Mouse (Mus musculus): ENCODE data around the gene Ndufc2. TPM values are rescaled to one million over a fixed set of nuclear protein-coding genes. Genes with fewer than 3 reads are reported as not detected.
"Not testable (repeated sequence)": the region's sequence is repeated elsewhere in the genome, so short reads cannot be mapped to it uniquely, and the experiment has no call there.

Ndufc2 gene
- polyA plus RNA-seq, 1 experiment from 2014 or later: 345 TPM

- Histone ChIP-seq H3K36me3 (ENCODE audit: insufficient read depth) (no peaks in the 10 kb centered on the region), H3K4me1 (ENCODE audit: insufficient read depth) (peaks cover 8% of the 10 kb centered on the region; the same call in 1 of the 2 replicates), H3K27ac (ENCODE audit: low read depth) (no peak overlapping the region), H3K9ac (no peak overlapping the region), H3K27me3 (ENCODE audit: insufficient read depth, low read length) (no peaks in the 10 kb centered on the region), H3K9me3 (ENCODE audit: low read depth, low read length) (no peaks in the 10 kb centered on the region), H3K4me3 (ENCODE audit: low read depth, low read length) (no peak overlapping the region), H3K4me2 (no peak overlapping the region)
- no peak for TF ChIP-seq CTCF (IDR thresholded peaks at IDR 0.05; ENCODE audit: low read depth)
- 82% methylated on average over 6 of the region's 6 CpGs for WGBS
- ATAC-seq (ENCODE audit: insufficient read depth) (no peak), DNase-seq (no peak)
Observed at GRCm38 (mm10) chr7:97427296-97427695, 27.5 kb downstream of the Ndufc2 start.

- Histone ChIP-seq H3K27ac (ENCODE audit: low read depth) (no peak overlapping the region), H3K36me3 (ENCODE audit: insufficient read depth) (no peaks in the 10 kb centered on the region), H3K9ac (no peak overlapping the region), H3K4me2 (no peak overlapping the region), H3K4me3 (ENCODE audit: low read depth, low read length) (no peak overlapping the region), H3K4me1 (ENCODE audit: insufficient read depth) (peaks cover 8% of the 10 kb centered on the region; the same call in 1 of the 2 replicates), H3K27me3 (ENCODE audit: insufficient read depth, low read length) (no peaks in the 10 kb centered on the region), H3K9me3 (ENCODE audit: low read depth, low read length) (no peaks in the 10 kb centered on the region)
- ATAC-seq (ENCODE audit: insufficient read depth): no peak
- no peak for TF ChIP-seq CTCF (IDR thresholded peaks at IDR 0.05; ENCODE audit: low read depth)
- 71% methylated on average over 5 of the region's 5 CpGs for WGBS
- no peak for DNase-seq
Observed at GRCm38 (mm10) chr7:97427778-97428420, 28.1 kb downstream of the Ndufc2 start.

- WGBS: 2% methylated on average over 5 of the region's 5 CpGs
- peak; percentile 64; the same call in 1 of the 2 replicates for ATAC-seq (ENCODE audit: insufficient read depth)
- no peaks in the 10 kb centered on the region for H3K9me3 ChIP-seq (ENCODE audit: low read depth, low read length)
Observed at GRCm38 (mm10) chr7:97429705-97430104, 29.9 kb downstream of the Ndufc2 start.

GRCm38 (mm10) chr7:97433517-97433916 lies 33.7 kb downstream of the Ndufc2 start:
- not testable (repeated sequence) for DNase-seq; H3K36me3 ChIP-seq (ENCODE audit: insufficient read depth); H3K27ac ChIP-seq (ENCODE audit: low read depth); H3K9me3 ChIP-seq (ENCODE audit: low read depth, low read length); H3K9ac ChIP-seq; H3K4me1 ChIP-seq (ENCODE audit: insufficient read depth); H3K27me3 ChIP-seq (ENCODE audit: insufficient read depth, low read length); H3K4me3 ChIP-seq (ENCODE audit: low read depth, low read length); ATAC-seq (ENCODE audit: insufficient read depth); H3K4me2 ChIP-seq
- 31% methylated on average over 3 of the region's 3 CpGs for whole genome bisulfite sequencing

More at GRCm38 (mm10) chr7:97429705-97430104, 29.9 kb downstream of the Ndufc2 start:
- Histone ChIP-seq H3K4me2 (no peak overlapping the region), H3K27me3 (ENCODE audit: insufficient read depth, low read length) (no peaks in the 10 kb centered on the region), H3K4me1 (ENCODE audit: insufficient read depth) (peaks cover 8% of the 10 kb centered on the region; the same call in 1 of the 2 replicates), H3K27ac (ENCODE audit: low read depth) (no peak overlapping the region), H3K9ac (no peak overlapping the region), H3K36me3 (ENCODE audit: insufficient read depth) (no peaks in the 10 kb centered on the region), H3K4me3 (ENCODE audit: low read depth, low read length) (no peak overlapping the region)
- peak; percentile 85 for DNase-seq
- no peak for TF ChIP-seq CTCF (IDR thresholded peaks at IDR 0.05; ENCODE audit: low read depth)

GRCm38 (mm10) chr7:97434517-97434916 lies 34.7 kb downstream of the Ndufc2 start:
- TF ChIP-seq CTCF (IDR thresholded peaks at IDR 0.05; ENCODE audit: low read depth): no peak
- Histone ChIP-seq H3K4me3 (ENCODE audit: low read depth, low read length) (no peak overlapping the region), H3K4me1 (ENCODE audit: insufficient read depth) (peaks cover 6% of the 10 kb centered on the region; the same call in 1 of the 2 replicates), H3K27me3 (ENCODE audit: insufficient read depth, low read length) (no peaks in the 10 kb centered on the region), H3K9ac (no peak overlapping the region), H3K27ac (ENCODE audit: low read depth) (no peak overlapping the region), H3K36me3 (ENCODE audit: insufficient read depth) (no peaks in the 10 kb centered on the region), H3K9me3 (ENCODE audit: low read depth, low read length) (no peaks in the 10 kb centered on the region), H3K4me2 (no peak overlapping the region)
- ATAC-seq (ENCODE audit: insufficient read depth): no peak
- DNase-seq: no peak
- 79% methylated on average over 10 of the region's 10 CpGs for WGBS

- Histone ChIP-seq H3K4me1 (ENCODE audit: insufficient read depth) (no peaks in the 10 kb centered on the region), H3K4me2 (no peak overlapping the region), H3K36me3 (ENCODE audit: insufficient read depth) (no peaks in the 10 kb centered on the region), H3K27me3 (ENCODE audit: insufficient read depth, low read length) (no peaks in the 10 kb centered on the region), H3K9me3 (ENCODE audit: low read depth, low read length) (no peaks in the 10 kb centered on the region), H3K27ac (ENCODE audit: low read depth) (no peak overlapping the region), H3K4me3 (ENCODE audit: low read depth, low read length) (no peak overlapping the region), H3K9ac (no peak overlapping the region)
- no peak for TF ChIP-seq CTCF (IDR thresholded peaks at IDR 0.05; ENCODE audit: low read depth)
- DNase-seq (no peak), ATAC-seq (ENCODE audit: insufficient read depth) (no peak)
Observed at GRCm38 (mm10) chr7:97438986-97439385, 39.2 kb downstream of the Ndufc2 start.

- WGBS: 17% methylated on average over 6 of the region's 6 CpGs
- ATAC-seq (ENCODE audit: insufficient read depth) (peak; percentile 83), DNase-seq (peak; percentile 90)
- 0 out of 2 replicates have a peak overlapping the region, but pooled peaks have one; percentile 9 for H3K9ac ChIP-seq
- H3K27me3 ChIP-seq (ENCODE audit: insufficient read depth, low read length): no peaks in the 10 kb centered on the region
- no peak for TF ChIP-seq CTCF (IDR thresholded peaks at IDR 0.05; ENCODE audit: low read depth)
- no peak overlapping the region for H3K4me2 ChIP-seq
- H3K9me3 ChIP-seq (ENCODE audit: low read depth, low read length): 0 out of 2 replicates have a peak, but pooled peaks cover 4% of the 10 kb centered on the region
- no peak overlapping the region for H3K4me3 ChIP-seq (ENCODE audit: low read depth, low read length)
- H3K36me3 ChIP-seq (ENCODE audit: insufficient read depth): no peaks in the 10 kb centered on the region
- H3K4me1 ChIP-seq (ENCODE audit: insufficient read depth): 0 out of 2 replicates have a peak, but pooled peaks cover 9% of the 10 kb centered on the region
- peak overlapping the region; percentile 81 for H3K27ac ChIP-seq (ENCODE audit: low read depth)
Observed at GRCm38 (mm10) chr7:97446171-97446925, 46.5 kb downstream of the Ndufc2 start.

Measured in lung, embryonic 14.5 days (tissue).